Mouse (Mus musculus): ENCODE data around the gene Pkn2. TPM values are rescaled to one million over a fixed set of nuclear protein-coding genes. Genes with fewer than 3 reads are reported as not detected.

The Pkn2 gene
- total RNA-seq, 2 experiments from 2014 or later: 37.0 to 39.8 TPM

DNA sequence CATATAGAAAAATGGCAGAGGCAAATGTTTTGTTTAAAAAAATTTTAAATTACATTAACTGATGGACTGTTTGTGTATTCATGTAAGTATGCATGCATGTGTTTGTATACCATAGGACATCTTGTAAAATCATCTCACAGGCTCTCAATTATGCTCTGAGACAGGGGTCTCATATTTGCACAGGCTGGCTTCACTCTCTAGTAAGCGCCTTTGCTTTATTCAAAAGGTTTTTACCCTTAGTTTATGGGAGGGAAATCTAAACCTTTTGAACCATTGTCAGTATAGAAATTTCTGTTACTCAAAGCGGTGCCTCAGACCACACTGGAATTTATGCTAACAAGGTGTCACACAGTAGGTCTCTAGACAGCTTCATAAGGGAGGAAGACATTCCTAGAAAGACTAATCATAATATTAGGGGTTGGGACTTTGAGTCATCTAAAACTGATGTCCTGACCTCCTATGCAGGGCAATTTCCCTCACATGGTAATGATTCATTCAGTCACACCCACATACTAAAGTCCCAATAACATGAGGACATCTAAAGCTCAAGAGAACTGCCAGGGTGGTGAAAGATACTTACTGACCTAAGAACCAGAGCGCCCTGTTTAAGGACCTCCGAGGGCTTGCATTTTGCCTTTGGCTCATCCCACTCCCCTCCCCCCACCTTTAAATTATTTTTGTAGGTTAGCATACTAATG, 55.2 kb downstream of the Pkn2 start:
- DNase-seq (ENCODE audit: extremely low spot score in 1 of 2, low spot score in 2 of 2): no peak
- intact Hi-C loops (cut with DNase I): no loop called here
- TF ChIP-seq CTCF (IDR thresholded peaks at IDR 0.05): no peak
- no peak overlapping the region for H3K4me3 ChIP-seq
- H3K27ac ChIP-seq: no peak overlapping the region

GRCm38 (mm10) chr3:142823606-142824005, 58.2 kb downstream of the Pkn2 start:
- TF ChIP-seq CTCF (IDR thresholded peaks at IDR 0.05): no peak
- intact Hi-C loops (cut with DNase I): no loop called here
- DNase-seq (ENCODE audit: extremely low spot score in 1 of 2, low spot score in 2 of 2): no peak
- Histone ChIP-seq H3K4me3 (no peak overlapping the region), H3K27ac (no peak overlapping the region)

- no peak for TF ChIP-seq CTCF (IDR thresholded peaks at IDR 0.05)
These were observed 64.3 kb downstream of the Pkn2 start for GRCm38 (mm10) chr3:142817506-142817905.

DNA sequence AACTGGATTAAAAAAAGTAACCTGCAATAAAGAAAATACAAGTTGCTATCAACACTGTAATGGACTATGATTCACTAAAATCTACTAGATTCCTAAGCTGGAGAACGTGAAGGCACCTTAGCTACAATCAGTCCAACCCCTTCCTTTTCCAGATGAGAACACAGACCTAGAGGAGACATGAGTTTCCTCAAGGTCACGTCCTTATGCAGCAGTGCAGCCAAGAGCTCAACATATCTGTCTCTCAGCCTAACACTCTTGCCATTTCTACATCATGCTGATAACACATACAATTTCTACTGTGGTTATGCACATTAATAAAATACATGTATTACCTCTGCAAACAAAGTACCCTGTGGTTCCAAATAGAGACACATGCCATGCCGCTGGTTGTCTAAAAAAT, 70.2 kb downstream of the Pkn2 start:
- H3K27ac ChIP-seq: no peak overlapping the region
- TF ChIP-seq CTCF (IDR thresholded peaks at IDR 0.05): no peak
- no peak overlapping the region for H3K4me3 ChIP-seq
- intact Hi-C loops (cut with DNase I): no loop called here
- no peak for DNase-seq (ENCODE audit: extremely low spot score in 1 of 2, low spot score in 2 of 2)

More at GRCm38 (mm10) chr3:142817506-142817905, 64.3 kb downstream of the Pkn2 start:
- Histone ChIP-seq H3K4me3 (no peak overlapping the region), H3K27ac (no peak overlapping the region)
- intact Hi-C loops (cut with DNase I): no loop called here
- no peak for DNase-seq (ENCODE audit: extremely low spot score in 1 of 2, low spot score in 2 of 2)

- no peak for DNase-seq (ENCODE audit: extremely low spot score in 1 of 2, low spot score in 2 of 2)
- 0 out of 2 replicates have a peak overlapping the region, but pooled peaks have one; percentile 22 for H3K27ac ChIP-seq
- no peak for TF ChIP-seq CTCF (IDR thresholded peaks at IDR 0.05)
- intact Hi-C loops (cut with DNase I): no loop called here
- H3K4me3 ChIP-seq: no peak overlapping the region
These were observed 86.2 kb downstream of the Pkn2 start for GRCm38 (mm10) chr3:142795587-142795986.

GRCm38 (mm10) chr3:142786423-142787072, 95.3 kb downstream of the Pkn2 start:
- DNase-seq (ENCODE audit: extremely low spot score in 1 of 2, low spot score in 2 of 2): no peak
- Histone ChIP-seq H3K4me3 (no peak overlapping the region), H3K27ac (no peak overlapping the region)
- intact Hi-C loops (cut with DNase I): no loop called here
- no peak for TF ChIP-seq CTCF (IDR thresholded peaks at IDR 0.05)

DNA sequence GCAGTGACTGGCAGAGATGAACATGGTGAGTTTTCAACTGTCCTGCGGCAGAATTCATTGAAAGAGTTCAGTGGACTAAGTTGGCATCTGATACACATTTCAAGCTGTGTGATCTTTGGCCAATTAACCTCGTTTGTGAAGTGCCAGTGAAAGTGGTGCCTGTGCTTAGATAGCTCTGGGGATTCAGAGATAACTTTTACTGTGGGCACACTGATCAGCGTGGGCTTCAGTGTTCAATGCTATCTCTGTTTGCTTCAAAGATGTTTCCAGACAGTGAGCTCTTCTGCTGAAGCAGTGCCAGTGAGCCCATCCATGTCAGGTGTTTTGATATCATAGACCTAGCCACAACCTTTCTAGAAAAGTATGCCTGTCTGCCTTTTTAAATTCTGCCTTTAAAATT, 104.6 kb downstream of the Pkn2 start:
- no peak for DNase-seq (ENCODE audit: extremely low spot score in 1 of 2, low spot score in 2 of 2)
- Histone ChIP-seq H3K27ac (no peak overlapping the region), H3K4me3 (no peak overlapping the region)
- TF ChIP-seq CTCF (IDR thresholded peaks at IDR 0.05): no peak
- intact Hi-C loops (cut with DNase I): loop anchor here (10.0 kb wide), 1 partner anchor 148 kb away; no protein-coding TSS in a partner anchor

- intact Hi-C loops (cut with DNase I): loop anchor here (10.0 kb wide), 1 partner anchor 151 kb away; no protein-coding TSS in a partner anchor
- no peak for DNase-seq (ENCODE audit: extremely low spot score in 1 of 2, low spot score in 2 of 2)
- peak; percentile 45 for TF ChIP-seq CTCF (IDR thresholded peaks at IDR 0.05)
These were observed 108.1 kb downstream of the Pkn2 start for GRCm38 (mm10) chr3:142773538-142774191.

GRCm38 (mm10) chr3:142770518-142770917, 111.3 kb downstream of the Pkn2 start:
- Histone ChIP-seq H3K4me3 (no peak overlapping the region), H3K27ac (no peak overlapping the region)
- intact Hi-C loops (cut with DNase I): loop anchor here (10.0 kb wide), 1 partner anchor 154 kb away; no protein-coding TSS in a partner anchor
- DNase-seq (ENCODE audit: extremely low spot score in 1 of 2, low spot score in 2 of 2): no peak
- no peak for TF ChIP-seq CTCF (IDR thresholded peaks at IDR 0.05)

More at GRCm38 (mm10) chr3:142773538-142774191, 108.1 kb downstream of the Pkn2 start:
- Histone ChIP-seq H3K27ac (no peak overlapping the region), H3K4me3 (no peak overlapping the region)

GRCm38 (mm10) chr3:142768498-142768897, 113.3 kb downstream of the Pkn2 start:
- no peak overlapping the region for H3K27ac ChIP-seq
- TF ChIP-seq CTCF (IDR thresholded peaks at IDR 0.05): no peak
- no peak overlapping the region for H3K4me3 ChIP-seq
- DNase-seq (ENCODE audit: extremely low spot score in 1 of 2, low spot score in 2 of 2): no peak
- intact Hi-C loops (cut with DNase I): loop anchor here (5.0 to 10.0 kb wide), 2 partner anchors 114 to 1556 kb away; partner anchors contain the start of gene Pkn2

DNA sequence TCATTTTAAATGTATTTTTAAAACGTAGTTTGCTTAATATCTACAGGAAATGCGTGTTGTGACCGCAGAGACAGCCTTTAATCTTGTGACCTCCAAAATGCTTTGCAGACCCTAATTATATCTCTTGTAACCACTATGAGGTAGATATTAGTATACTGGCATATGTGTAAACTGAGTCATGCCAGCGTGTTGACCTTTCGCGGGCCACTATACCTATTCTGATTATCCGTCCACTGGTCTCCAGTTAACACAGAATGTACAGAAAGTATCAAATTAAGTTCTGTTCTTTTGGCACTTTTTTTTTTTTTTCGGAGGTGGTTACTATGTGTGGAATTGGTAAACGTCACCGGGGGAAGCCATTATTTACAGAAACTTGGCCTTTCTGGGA, 116.0 kb downstream of the Pkn2 start:
- Histone ChIP-seq H3K4me3 (peak overlapping the region; percentile 94), H3K27ac (peak overlapping the region; percentile 85)
- DNase-seq (ENCODE audit: extremely low spot score in 1 of 2, low spot score in 2 of 2): no peak
- no peak for TF ChIP-seq CTCF (IDR thresholded peaks at IDR 0.05)
- intact Hi-C loops (cut with DNase I): loop anchor here (5.0 to 10.0 kb wide), 2 partner anchors 117 to 1559 kb away; partner anchors contain the start of gene Pkn2
